Mouse (Mus musculus) B cell, adult 67 days (primary cell): Measurements from ENCODE around the gene Gm10750. TPM values are rescaled to one million over a fixed set of nuclear protein-coding genes. Genes with fewer than 3 reads are reported as not detected.

Source experiments
- total RNA-seq, 2 experiments: library from RNA; stranded (reverse); gene quantifications; 4 replicates each; pipeline ENCODE4 v1.2.4; 2023

Gm10750 gene
- not detected for total RNA-seq

DNA sequence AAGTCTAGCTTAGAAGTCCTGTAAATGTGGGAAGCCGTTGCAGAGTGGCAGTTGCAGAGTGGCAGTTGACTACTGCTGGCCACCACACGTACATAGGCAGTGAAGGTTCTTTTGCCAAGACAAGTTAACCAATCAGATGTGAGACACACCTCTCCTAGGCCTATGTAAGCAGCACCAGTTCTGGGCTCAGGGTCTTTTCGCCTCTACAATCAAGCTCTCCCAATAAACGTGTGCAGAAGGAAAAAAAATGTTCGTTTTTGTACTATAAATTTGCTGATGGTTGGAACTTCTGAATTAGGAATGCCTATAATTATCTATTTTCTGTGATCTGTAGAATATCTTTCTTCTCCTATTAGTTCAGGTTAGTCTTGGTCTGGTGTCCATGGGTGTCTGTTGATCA, at the start of gene Gm10750:
Gene Gm10750 (minus strand): TSS at position 101 of the 400 bp plus-strand sequence.

DNA sequence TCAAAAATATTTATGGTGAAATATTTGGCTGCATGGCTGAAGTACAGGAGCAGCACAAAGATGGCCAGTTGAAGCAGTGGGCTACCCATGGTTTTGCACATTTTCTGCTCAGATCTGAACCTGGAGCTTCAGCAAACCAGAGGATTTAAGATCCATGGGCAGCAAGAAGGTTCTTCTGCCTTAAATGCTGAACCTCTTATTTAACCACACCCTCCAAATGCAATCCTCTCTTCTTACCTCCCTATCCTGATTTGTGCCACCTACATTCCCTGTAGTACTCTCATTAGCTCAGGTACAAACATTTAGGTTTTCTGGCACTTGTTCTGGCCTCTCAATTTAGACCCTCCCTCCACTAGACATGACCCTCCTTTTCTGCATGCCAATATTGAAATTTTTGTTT, 13.9 kb downstream of the Gm10750 start, which contains the start of gene Gm1330:
Gene Gm1330 (minus strand): TSS at position 101 of the 400 bp plus-strand sequence.

Other genes starting within 250 kb of the Gm10750 start
- gene Cst11, start 245.7 kb downstream of the Gm10750 start, total RNA-seq = not detected
- gene 8030411F24Rik, start 235.2 kb downstream of the Gm10750 start, total RNA-seq = not detected
- not detected for gene Cst12, start 227.9 kb downstream of the Gm10750 start, total RNA-seq
- gene Cst8, start 218.5 kb downstream of the Gm10750 start, total RNA-seq = not detected
- not detected for gene Cst13, start 197.2 kb downstream of the Gm10750 start, total RNA-seq
- not detected for gene Cst9, start 182.1 kb downstream of the Gm10750 start, total RNA-seq
- gene 9230104L09Rik, start 152.2 kb downstream of the Gm10750 start, total RNA-seq = not detected
- gene Cst3, start 141.5 kb downstream of the Gm10750 start, total RNA-seq = 100 to 1,000 TPM; 173 to 181 TPM
- gene Gm1330, start 14.0 kb downstream of the Gm10750 start, total RNA-seq = not detected